Mouse (Mus musculus) ovary, postnatal 14 days (tissue): Measurements from ENCODE around the gene Zfp788.
"Not testable (repeated sequence)": the region's sequence is repeated elsewhere in the genome, so short reads cannot be mapped to it uniquely, and the experiment has no call there.

Experiments
- DNase-seq: peaks from one replicate; pipeline ENCODE4 v3.0.0; 2022; ENCODE audit warnings: low spot score

The Zfp788 gene

DNA sequence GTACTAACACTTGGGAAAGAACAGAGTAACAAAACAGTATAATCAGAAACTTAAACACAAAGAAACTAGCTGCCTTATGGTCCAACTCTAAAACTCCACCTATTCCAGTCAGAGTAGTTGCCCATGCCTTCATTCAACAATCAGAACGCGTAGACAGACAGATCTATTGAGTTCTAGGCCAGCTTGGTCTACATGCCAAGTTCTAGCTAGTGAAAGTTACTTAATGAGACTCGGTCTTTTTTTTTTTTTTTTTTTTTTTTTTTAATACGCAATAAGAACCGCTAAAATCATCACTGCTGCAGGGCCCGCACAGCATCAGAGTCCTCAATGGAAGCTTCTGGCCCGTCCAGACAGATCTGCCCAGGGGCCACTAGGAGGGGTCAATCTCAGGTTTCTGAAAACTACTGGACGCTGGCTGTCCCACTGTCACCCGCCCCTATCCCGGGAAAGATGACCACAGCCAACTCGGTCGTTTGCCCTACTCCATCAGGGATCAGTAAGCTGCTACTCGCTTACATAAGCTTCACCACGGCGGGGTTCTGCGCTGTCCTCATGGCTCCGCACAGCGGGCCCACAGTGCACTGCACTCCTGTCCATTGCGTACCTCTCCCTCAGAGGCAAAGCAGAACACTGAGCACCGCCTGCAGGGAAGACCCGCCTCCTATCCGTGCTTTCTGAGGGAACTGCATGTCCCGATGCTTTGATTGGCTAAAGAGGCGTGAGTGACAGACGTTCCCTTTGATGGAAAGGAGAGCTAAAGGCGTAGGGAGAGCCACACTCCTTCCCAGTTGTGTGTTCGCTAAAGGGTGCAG lies at the start of gene Zfp788:
Gene Zfp788, plus strand, starts transcription at position 795 of the 812 bp plus-strand sequence.
- peak; percentile 80 for DNase-seq

DNA sequence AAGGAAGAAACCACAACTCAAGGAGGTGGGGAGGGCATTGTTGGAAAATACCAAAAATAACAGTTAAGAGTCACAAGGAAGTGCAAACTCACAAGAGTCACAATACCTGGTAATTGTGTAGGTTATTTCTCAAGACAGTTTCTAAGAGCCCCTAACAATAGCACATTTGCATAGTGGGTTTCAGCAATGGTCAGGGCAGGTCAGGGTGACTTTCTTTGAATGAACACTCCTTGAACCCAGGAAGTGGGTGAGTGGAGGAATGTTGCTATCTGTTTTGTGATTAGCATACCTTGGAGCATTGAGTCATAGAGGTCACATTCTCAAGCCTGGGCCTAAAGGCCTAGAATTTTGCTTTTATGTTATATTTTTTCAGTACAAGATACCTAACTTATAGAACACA lies 45.2 kb upstream of the Zfp788 start:
- DNase-seq: not testable (repeated sequence)

DNA sequence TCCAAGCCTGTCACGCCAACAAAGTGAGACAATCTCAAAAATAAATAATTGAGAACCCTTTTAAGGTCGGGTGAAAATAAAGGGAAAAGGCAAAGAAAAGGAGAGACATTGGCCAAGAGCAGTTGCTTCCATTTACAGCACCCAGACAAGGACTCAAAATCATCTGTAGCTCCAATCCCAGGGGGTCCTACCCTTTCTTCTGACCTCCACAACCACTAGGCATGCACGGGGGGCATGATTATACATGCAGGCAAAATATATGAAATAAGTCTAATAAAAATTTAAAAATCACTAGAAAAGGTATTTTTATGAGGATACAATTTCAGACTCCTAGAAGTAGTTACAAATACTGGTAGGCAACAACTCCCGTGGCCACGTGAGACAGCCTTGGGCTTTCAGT lies 34.4 kb upstream of the Zfp788 start:
- DNase-seq: no peak

DNA sequence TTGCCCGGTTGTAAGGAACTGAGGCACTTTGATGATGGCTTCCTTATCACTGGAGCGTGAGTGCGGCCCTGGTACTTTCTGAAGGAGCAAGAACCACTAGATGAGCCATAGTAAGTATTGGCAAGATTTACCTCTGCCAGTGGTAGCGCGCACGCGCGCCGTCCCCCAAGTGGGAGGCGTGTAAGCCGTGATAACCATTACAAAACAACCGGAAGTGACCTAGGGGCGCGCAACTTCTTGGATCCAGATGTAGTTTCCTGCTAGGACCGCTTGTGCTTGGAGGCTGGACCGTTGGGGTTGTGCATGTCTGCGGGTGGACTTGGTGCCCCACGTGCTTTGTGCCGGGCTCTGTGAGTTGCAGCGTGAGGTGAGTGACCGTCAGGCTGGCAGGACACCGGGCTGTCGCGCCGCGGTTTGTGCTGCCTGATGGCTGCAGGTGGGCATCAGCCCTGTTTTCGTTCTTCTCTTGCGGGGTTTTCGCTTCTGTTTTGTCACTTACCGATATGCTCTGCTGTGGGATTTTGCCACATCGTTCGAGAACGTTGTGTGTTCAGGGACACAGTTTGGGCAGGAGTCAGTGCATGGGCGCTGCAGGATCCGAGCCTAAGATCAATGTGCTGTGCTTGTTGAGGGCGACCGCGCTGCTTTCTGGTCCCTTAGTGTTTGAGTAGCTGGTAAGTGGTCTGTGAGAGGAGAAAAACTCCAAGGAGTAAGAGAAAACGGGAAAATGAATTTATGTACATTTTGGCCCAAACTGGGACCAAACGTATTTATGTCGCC lies 33.8 kb upstream of the Zfp788 start, which contains the start of gene 2610021A01Rik:
Gene 2610021A01Rik, plus strand, starts transcription at position 197 of the 780 bp plus-strand sequence.
- DNase-seq: peak; percentile 80

DNA sequence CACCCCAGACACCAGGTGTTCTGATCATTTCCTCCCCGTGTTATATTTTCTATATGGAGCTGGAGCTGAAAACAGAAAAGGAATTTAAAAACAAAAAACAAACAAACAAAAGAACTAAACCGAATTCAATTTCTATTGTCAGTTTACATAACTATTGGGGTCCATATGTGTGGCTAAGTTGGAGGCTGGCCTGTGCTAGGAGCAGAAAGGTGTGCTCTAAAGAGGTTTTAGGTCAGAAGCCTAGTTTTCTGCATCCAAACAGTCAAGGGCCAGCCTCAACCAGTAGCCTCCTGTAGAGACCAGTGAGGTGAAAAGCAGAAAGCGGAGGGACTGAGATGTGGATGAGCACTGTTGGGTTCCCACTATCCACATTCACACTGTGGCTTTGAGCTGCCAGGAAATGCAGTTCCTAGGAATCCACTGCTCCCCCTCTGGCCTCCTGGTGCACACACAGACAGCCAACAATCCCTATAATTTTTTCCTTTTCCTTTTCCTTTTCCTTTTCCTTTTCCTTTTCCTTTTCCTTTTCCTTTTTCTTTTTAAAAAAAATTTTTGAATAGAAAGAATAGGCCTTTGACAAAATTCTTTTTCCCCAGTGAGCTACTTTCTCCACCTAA lies 33.0 kb upstream of the Zfp788 start:
- no peak for DNase-seq

DNA sequence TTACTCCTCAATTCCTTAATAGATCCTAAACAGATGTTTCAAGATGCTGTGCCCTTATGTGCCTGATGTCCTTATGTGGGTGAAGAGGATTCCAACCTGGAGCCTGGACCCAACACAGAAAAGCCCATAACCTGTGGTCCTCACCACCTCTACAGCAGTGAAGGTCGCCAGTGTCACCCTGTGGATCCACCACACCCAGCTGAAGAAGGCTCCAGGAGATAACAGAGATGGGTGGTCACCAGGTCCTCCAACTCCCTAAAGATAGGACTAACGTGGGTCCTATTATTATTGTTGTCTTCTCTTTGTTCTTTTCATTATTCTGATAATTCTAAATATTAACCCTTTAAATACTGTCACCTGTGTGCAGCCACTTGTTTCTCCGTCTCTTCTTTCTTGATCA lies 21.3 kb upstream of the Zfp788 start:
- no peak for DNase-seq

DNA sequence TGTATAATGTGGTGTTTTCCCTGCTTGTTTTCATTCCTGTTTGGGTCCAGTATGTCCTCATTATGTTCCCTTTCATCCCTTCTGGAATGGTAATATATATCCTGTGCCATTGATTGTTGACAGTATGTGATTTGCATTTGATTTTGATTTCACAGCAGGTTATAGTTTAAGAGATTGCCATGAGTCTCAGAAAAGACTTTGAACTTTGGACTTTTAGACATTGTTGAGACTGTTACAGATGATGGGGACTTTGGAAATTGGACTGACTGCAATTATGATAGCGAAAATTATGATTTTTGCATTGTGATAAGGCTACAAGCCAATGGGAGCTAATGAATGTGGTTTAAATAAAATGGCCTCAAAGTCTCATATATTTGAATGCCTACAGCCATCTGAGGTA lies 16.8 kb upstream of the Zfp788 start:
- DNase-seq: not testable (repeated sequence)

DNA sequence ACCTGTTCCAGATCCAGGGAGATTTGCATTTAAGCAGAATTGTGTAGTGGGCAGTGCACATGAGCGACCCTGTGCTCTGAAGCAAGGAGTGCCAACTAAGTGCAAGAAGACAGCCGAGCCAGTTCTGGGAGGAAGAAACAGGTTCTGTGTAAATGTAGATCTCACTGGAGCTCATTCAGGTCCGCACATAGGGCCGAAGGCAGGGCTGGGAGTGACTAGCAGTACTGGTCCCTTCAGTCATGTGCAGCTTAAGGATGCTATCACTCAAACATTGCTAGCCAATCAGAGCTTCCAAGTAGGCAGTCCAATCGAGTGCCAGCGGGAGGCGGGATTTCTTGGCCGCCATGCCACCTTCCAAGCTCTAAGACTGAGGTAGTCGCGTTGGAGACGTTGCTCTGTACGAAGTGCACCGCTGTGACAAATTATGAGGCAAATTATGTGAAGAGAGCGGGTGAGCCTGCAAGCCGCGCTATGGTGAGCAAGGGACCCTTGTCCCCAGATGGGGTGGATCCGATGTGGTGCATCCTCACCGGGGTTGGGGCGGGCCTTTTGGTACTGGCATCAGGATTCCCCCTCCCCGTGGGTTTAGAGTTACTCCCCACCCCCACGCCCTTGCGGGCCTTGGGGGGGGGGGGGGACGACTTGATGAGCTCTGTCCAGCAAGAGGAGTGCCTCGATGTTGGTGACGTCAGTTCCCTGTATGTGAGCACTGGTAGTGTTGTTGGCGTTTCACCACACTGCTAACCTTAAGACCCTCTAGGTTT lies 400 bp downstream of the Zfp788 start:
- DNase-seq: peak; percentile 78

DNA sequence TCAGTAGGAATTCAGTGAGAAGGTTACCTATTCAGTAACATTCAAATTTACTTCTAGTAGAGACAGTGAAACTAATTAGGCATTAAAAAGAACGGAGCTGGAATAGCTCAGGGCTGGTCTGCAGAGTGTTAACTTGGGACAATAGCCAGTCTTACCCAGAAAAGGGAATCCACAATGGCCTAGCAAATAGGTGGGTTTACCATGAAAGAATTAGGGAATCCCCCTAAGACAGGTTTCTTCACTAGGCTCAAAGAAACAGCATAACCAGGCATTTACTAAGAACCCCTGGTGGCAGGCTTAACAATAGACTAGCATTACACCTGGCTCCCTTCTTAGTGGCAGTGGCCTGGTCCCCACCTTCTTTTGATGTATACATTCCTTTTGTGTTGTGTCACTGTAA lies 41.3 kb downstream of the Zfp788 start:
- not testable (repeated sequence) for DNase-seq
